Mouse (Mus musculus) heart, embryonic 15.5 days (tissue): ENCODE measurements at regions not wholly inside any gene's neighbourhood (a gene's known extent, or its start where the extent isn't known, plus 50 kb on each side); places are given as distances from the start of the nearest gene placed in this dataset.

ENCODE experiments used
- ATAC-seq: fragments of 200-750 bp; cut with Nextera tagmentation; replicated peaks from 2 replicates; pipeline ENCODE4 v1.8.0; 2017; ENCODE audit warnings: low read depth, moderate TSS enrichment; ENCODE audit not compliant: insufficient number of reproducible peaks, insufficient read depth, low FRiP score
- H3K27ac ChIP-seq: fragments of 300-500 bp; sonication (generic); 2 replicates; pipeline ENCODE4 v1.5.1; 2015; ENCODE audit warnings: mild to moderate bottlenecking, inconsistent platforms
- H3K27me3 ChIP-seq: fragments of 300-500 bp; sonication (generic); 2 replicates; pipeline ENCODE4 v1.6.1; 2015; ENCODE audit warnings: inconsistent platforms
- H3K36me3 ChIP-seq: fragments of 300-500 bp; sonication (generic); 2 replicates; pipeline ENCODE4 v1.6.1; 2015; ENCODE audit warnings: mild to moderate bottlenecking, inconsistent platforms
- H3K4me1 ChIP-seq: fragments of 300-500 bp; sonication (generic); replicated peaks from 2 replicates; pipeline ENCODE4 v1.6.1; 2015; ENCODE audit warnings: inconsistent platforms
- H3K4me2 ChIP-seq: fragments of 300-500 bp; sonication (generic); 2 replicates; pipeline ENCODE4 v1.6.1; 2015; ENCODE audit warnings: inconsistent platforms, mild to moderate bottlenecking, moderate library complexity
- H3K4me3 ChIP-seq: fragments of 300-500 bp; sonication (generic); 2 replicates; pipeline ENCODE4 v1.5.1; 2015; ENCODE audit warnings: mild to moderate bottlenecking, inconsistent platforms
- H3K9ac ChIP-seq: fragments of 300-500 bp; sonication (generic); 2 replicates; pipeline ENCODE4 v1.6.1; 2015; ENCODE audit warnings: mild to moderate bottlenecking, inconsistent platforms
- H3K9me3 ChIP-seq: fragments of 300-500 bp; sonication (generic); replicated peaks from 2 replicates; pipeline ENCODE4 v1.6.1; 2016; ENCODE audit warnings: inconsistent platforms
- WGBS: fragments of 180-500 bp; shearing (Covaris S2); methylation state at CpG from one replicate; pipeline ENCODE4 v1.1.7; 2015; ENCODE audit warnings: mixed read lengths; 5-methylcytosine and 5-hydroxymethylcytosine counted together

DNA sequence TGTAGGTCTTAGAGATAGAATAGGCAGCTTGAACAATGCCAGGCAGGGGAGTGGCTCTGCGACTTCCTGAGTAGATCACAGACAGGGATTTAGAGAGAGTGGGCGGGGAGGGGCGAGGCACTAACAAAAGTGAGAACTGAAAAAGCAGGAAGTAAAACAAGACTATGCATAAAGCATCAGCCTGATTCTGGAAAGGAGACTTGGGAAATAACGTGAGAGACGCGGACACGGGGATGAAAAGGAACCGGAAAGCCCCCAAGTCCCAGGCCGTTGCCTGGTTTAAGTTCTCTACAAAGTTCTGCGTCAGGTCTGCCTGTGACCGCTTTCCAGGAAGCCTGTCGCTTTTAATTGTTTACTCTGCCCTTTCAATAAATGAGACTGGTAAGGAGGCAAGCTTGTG is 86.3 kb downstream of the D16Ertd472e start:
- ATAC-seq, result no peak; the same call in 1 of the 2 replicates

DNA sequence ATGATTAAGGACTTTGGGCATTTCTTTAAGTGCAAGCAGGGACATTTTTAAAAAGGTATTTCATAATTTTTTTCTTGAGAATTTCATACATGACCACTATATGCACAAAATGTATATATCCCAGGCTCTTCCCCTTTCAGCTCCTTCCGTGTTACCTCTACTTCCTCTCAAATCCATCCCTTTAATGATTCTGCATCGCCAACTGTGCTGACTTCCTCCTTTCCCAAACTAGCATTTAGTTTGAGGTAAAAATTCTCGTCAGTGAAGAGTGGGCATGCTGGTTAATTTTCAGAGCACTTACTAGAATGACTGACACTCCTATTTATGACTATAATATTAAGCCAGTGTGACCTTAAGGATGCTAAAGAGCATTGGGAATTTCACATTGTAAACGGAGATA is 86.9 kb downstream of the D16Ertd472e start:
- Histone ChIP-seq H3K9ac (no peak overlapping the region), H3K4me2 (peak overlapping the region; percentile 54; the same call in 1 of the 2 replicates), H3K27ac (peak overlapping the region; percentile 52; the same call in 1 of the 2 replicates), H3K36me3 (no peaks in the 10 kb centered on the region), H3K4me3 (no peak overlapping the region), H3K9me3 (no peaks in the 10 kb centered on the region), H3K27me3 (no peaks in the 10 kb centered on the region), H3K4me1 (no peaks in the 10 kb centered on the region; the same call in 1 of the 2 replicates)
- ATAC-seq, result no peak
- WGBS, result 49% methylated on average over 4 of the region's 4 CpGs

More for the DNA sequence above, 86.3 kb downstream of the D16Ertd472e start:
- peak overlapping the region; percentile 23; the same call in 1 of the 2 replicates for H3K9ac ChIP-seq
- H3K4me1 ChIP-seq, result no peaks in the 10 kb centered on the region; the same call in 1 of the 2 replicates
- no peaks in the 10 kb centered on the region for H3K36me3 ChIP-seq
- whole genome bisulfite sequencing, result 14% methylated on average over 12 of the region's 12 CpGs
- peak overlapping the region; percentile 52 for H3K27ac ChIP-seq
- no peaks in the 10 kb centered on the region for H3K9me3 ChIP-seq
- peak overlapping the region; percentile 54 for H3K4me2 ChIP-seq
- no peaks in the 10 kb centered on the region for H3K27me3 ChIP-seq
- H3K4me3 ChIP-seq, result peak overlapping the region; percentile 40

DNA sequence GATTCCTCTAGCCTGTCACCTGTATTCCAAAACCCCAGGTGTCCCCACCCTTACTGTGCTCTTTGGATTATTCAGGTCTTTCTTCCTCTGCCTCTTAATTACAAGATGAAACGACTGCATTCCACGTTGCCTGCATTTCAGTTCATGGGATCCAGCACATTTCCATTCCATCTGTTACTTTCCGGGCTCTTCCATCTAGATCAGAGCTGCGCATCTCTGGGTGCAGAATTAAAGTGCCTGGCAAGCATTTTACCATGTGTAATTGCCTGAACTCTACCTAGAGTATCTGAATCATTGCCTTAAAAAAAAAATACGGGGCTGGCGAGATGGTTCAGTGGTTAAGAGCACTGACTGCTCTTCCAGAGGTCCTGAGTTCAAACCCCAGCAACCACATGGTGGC is 90.0 kb downstream of the D16Ertd472e start:
- Histone ChIP-seq H3K4me1 (no peaks in the 10 kb centered on the region; the same call in 1 of the 2 replicates), H3K9me3 (no peaks in the 10 kb centered on the region), H3K36me3 (no peaks in the 10 kb centered on the region), H3K4me3 (no peak overlapping the region), H3K9ac (no peak overlapping the region), H3K4me2 (no peak overlapping the region), H3K27me3 (no peaks in the 10 kb centered on the region), H3K27ac (no peak overlapping the region)
- WGBS, result 86% methylated on average over 6 of the region's 6 CpGs
- ATAC-seq, result no peak

DNA sequence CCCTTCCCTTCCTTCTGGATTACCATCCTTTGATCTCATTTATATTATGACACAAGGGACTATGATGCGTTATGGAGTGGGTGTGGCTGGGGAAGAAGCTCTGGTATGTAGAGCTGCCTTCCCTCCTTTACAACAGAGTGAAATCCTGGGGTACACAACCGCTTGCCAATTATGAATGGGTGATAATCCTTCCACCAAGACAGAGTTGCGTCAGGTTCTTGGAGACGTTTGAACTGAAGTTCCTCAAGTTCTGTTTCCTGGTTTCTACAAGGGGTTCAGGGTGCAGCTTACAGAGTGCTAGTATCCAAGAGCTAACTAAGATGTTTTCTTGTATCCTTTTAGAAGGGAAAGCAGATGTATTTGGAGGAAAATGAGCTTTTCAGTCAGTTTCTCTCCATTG is 92.2 kb downstream of the D16Ertd472e start:
- Histone ChIP-seq H3K4me2 (no peak overlapping the region), H3K27me3 (no peaks in the 10 kb centered on the region), H3K4me3 (no peak overlapping the region), H3K4me1 (no peaks in the 10 kb centered on the region), H3K27ac (no peak overlapping the region), H3K36me3 (no peaks in the 10 kb centered on the region), H3K9me3 (no peaks in the 10 kb centered on the region), H3K9ac (no peak overlapping the region)
- 85% methylated on average over 4 of the region's 4 CpGs for WGBS
- no peak for ATAC-seq

DNA sequence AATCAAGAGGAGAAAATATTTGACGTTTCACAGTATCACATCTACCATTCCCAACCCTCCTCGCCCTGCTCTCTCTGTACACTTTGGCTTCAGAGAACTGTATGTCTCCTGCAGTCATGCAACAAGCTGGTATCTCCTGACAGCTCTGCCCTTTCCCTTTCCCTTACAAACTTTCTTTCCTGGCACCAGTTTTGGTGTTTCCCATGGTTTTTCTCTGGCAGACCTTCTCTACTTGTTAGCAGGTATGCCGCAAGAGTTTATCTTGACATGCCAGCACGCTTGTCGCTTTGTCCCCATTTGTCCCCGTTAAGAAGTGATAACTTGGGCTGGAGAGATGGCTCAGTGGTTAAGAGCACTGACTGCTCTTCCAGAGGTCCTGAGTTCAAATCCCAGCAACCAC is 94.9 kb downstream of the D16Ertd472e start:
- ATAC-seq, result no peak
- Histone ChIP-seq H3K4me2 (no peak overlapping the region), H3K9ac (no peak overlapping the region), H3K36me3 (no peaks in the 10 kb centered on the region), H3K4me1 (no peaks in the 10 kb centered on the region), H3K4me3 (no peak overlapping the region), H3K9me3 (no peaks in the 10 kb centered on the region), H3K27ac (no peak overlapping the region), H3K27me3 (no peaks in the 10 kb centered on the region)
- WGBS, result 77% methylated on average over 6 of the region's 6 CpGs

DNA sequence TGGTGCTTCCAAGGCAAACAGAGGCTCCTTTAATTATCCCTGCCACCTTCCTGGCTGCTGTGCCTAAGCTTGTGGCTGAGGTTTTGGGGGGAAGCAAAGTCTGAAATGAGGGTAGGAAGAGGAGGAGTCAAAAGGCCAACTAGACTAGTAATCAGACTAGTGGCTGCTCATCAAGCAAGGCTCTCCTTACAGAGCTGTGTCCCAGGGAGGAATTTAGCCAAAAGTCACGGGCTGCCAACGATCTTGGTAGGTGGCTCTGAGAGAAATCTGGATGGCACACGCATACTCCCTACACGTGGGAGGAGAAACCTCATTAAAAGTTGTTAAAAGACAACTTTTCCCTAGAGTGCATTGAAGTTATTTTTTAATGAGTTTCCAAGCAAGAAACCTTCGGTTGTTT is 95.4 kb downstream of the D16Ertd472e start:
- Histone ChIP-seq H3K4me2 (no peak overlapping the region), H3K36me3 (no peaks in the 10 kb centered on the region), H3K4me3 (no peak overlapping the region), H3K4me1 (no peaks in the 10 kb centered on the region), H3K9me3 (no peaks in the 10 kb centered on the region), H3K9ac (no peak overlapping the region), H3K27ac (no peak overlapping the region), H3K27me3 (no peaks in the 10 kb centered on the region)
- no peak for ATAC-seq
- 61% methylated on average over 5 of the region's 5 CpGs for WGBS

DNA sequence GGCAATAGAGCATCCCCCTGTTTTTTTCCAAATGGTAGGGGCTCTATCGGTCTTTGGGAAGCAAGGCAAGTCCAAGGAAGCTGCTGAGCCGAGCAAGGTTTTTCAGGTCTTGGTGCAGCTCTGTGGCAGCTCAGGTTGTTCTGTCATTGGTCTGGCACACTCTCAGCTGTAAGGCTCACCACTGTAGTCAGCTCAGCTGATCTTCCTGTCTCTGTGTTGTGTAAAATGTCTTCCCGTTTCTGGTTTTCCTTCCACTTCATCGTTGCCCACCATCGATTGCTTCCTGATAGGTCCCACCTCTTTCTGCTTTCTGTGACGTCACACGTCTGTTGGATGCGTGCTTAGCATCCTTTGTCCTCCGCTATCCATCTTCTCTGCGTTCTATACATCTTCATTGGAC is 96.2 kb downstream of the D16Ertd472e start:
- H3K4me3 ChIP-seq, result no peak overlapping the region
- no peaks in the 10 kb centered on the region for H3K4me1 ChIP-seq
- no peak overlapping the region for H3K27ac ChIP-seq
- H3K9me3 ChIP-seq, result no peaks in the 10 kb centered on the region
- no peaks in the 10 kb centered on the region for H3K27me3 ChIP-seq
- no peak overlapping the region for H3K4me2 ChIP-seq
- H3K36me3 ChIP-seq, result no peaks in the 10 kb centered on the region
- no peak overlapping the region for H3K9ac ChIP-seq
- ATAC-seq, result no peak
- WGBS, result 89% methylated on average over 10 of the region's 10 CpGs

DNA sequence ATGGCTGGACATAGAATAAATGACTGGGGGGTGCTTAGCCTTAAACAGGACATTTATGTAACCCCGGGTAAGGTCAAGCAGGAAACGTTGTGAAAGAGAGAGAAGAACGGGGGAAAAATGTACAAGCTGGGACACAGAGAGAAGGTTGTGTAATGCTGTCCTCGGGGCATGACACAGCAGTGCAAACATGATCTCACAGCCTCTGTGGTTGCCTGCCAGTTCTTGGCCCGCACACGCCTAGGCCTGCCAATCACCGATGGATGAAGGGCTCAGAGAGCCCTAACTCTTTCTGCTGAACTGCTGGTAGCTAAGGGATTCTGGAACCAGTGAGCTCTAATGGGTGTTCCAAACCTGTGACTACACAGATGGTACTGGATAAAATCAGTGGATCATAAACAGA is 96.5 kb upstream of the Btg3 start:
- Histone ChIP-seq H3K36me3 (no peaks in the 10 kb centered on the region), H3K4me2 (no peak overlapping the region), H3K27me3 (no peaks in the 10 kb centered on the region), H3K4me3 (no peak overlapping the region), H3K9ac (no peak overlapping the region), H3K4me1 (no peaks in the 10 kb centered on the region), H3K9me3 (no peaks in the 10 kb centered on the region), H3K27ac (no peak overlapping the region)
- 72% methylated on average over 7 of the region's 7 CpGs for WGBS
- no peak for ATAC-seq

DNA sequence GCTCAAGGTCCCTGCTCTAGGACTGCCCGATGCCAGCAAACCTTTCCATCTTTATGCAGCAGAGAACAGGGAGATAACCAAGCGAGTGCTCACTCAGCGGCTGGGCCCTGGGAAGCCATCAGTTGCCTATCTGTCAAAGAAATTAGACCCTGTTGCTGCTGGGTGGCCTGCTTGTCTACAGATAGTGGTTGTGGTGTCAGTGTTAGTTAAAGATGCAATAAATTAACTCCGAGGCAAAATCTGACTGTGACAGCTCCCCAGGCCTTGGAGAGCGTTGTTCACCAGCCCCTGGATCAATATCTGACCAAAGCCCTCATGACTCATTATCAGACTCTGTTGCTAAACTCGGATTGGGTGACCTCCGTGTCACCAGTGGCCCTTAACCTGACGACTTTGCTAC is 83.0 kb upstream of the Btg3 start:
- Histone ChIP-seq H3K9me3 (no peaks in the 10 kb centered on the region), H3K4me3 (no peak overlapping the region), H3K4me2 (no peak overlapping the region), H3K27me3 (no peaks in the 10 kb centered on the region), H3K4me1 (no peaks in the 10 kb centered on the region), H3K9ac (no peak overlapping the region), H3K36me3 (no peaks in the 10 kb centered on the region), H3K27ac (no peak overlapping the region)
- ATAC-seq, result no peak
- 44% methylated on average over 8 of the region's 8 CpGs for WGBS

DNA sequence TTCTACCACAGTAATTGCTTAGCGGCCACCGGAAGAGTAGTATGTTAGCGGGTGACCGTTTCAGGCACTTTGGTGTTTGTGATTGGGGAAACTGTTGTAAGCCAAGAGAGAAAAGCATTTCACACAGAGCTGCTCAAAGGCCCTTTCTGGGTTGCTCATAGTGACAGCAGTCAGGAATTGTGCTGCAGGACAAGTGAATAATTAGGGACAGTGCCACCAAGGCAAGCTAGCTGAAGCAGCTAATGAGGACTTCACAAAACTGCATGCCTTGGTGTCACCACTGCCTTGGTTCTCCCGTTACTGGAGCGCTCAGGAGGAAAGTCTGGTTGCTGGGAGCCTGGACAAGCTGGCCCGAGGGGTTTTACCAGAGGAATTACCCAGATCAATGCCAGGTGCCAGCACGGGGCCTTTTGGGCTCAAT is 80.7 kb upstream of the Btg3 start:
- Histone ChIP-seq H3K9me3 (no peaks in the 10 kb centered on the region), H3K4me1 (no peaks in the 10 kb centered on the region), H3K27me3 (no peaks in the 10 kb centered on the region), H3K4me3 (no peak overlapping the region), H3K27ac (no peak overlapping the region), H3K9ac (no peak overlapping the region), H3K36me3 (no peaks in the 10 kb centered on the region), H3K4me2 (no peak overlapping the region)
- WGBS, result 90% methylated on average over 8 of the region's 8 CpGs
- no peak for ATAC-seq

DNA sequence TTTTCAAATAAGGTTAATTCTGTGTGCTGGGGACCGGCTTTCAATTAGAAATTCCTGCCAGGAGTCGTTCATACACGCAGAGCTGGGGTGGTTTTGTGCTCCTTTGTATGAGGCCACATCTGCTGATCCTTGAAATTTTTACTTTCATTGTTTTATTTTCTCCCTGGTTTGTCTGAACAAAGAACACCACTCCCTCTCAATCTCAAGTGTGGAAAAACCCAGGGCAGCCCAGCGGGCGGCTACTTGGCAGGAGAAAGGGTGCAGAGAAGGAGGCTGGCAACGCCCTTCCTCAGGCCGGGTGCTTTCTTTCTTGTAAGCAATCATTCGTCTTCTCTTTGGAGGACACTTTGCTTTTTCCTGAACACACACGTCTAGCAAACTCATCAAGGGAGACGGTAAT is 79.4 kb upstream of the Btg3 start:
- Histone ChIP-seq H3K4me3 (no peak overlapping the region), H3K4me1 (no peaks in the 10 kb centered on the region), H3K4me2 (no peak overlapping the region), H3K9ac (no peak overlapping the region), H3K27me3 (no peaks in the 10 kb centered on the region), H3K36me3 (no peaks in the 10 kb centered on the region), H3K9me3 (no peaks in the 10 kb centered on the region), H3K27ac (no peak overlapping the region)
- WGBS, result 73% methylated on average over 10 of the region's 10 CpGs
- no peak for ATAC-seq

DNA sequence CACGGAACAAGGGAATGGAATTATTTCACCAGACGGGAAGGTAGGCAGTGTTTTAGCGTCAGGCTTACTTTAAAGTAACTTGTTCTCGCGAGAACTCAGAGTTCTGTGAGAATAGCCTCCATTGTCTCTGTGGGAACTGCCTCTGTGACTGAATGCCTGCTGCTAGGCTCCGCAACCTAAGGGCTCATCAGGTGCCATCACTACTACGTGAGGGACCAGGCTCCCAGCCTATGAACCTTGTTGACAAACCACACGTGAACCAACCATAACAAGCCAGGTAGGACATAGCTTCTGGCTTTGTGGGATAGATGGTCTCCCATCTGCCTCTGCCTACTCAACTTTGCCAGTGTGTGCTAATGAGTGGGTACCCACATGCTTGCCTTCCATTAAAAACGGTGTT is 77.5 kb upstream of the Btg3 start:
- no peak overlapping the region for H3K4me3 ChIP-seq
- no peak overlapping the region for H3K27ac ChIP-seq
- no peaks in the 10 kb centered on the region for H3K27me3 ChIP-seq
- H3K9ac ChIP-seq, result no peak overlapping the region
- H3K36me3 ChIP-seq, result no peaks in the 10 kb centered on the region
- no peak overlapping the region for H3K4me2 ChIP-seq
- WGBS, result 86% methylated on average over 9 of the region's 9 CpGs
- no peak for ATAC-seq
- no peaks in the 10 kb centered on the region for H3K9me3 ChIP-seq
- no peaks in the 10 kb centered on the region for H3K4me1 ChIP-seq
